Mouse (Mus musculus) liver, embryonic 12.5 days (tissue): ENCODE measurements around the gene Clec9a. TPM values are rescaled to one million over a fixed set of nuclear protein-coding genes. Genes with fewer than 3 reads are reported as not detected.

Experiments
- ATAC-seq: fragments of 200-750 bp; cut with Nextera tagmentation; 2 replicates; pipeline ENCODE4 v1.8.0; 2017; ENCODE audit warnings: moderate number of reproducible peaks, mild to moderate bottlenecking, moderate library complexity
- H3K27ac ChIP-seq: fragments of 300-500 bp; sonication (generic); 2 replicates; pipeline ENCODE4 v1.5.1; 2016; ENCODE audit warnings: mild to moderate bottlenecking
- H3K27me3 ChIP-seq: fragments of 300-500 bp; sonication (generic); replicated peaks from 2 replicates; pipeline ENCODE4 v1.6.1; 2016; ENCODE audit warnings: mild to moderate bottlenecking, moderate library complexity
- H3K36me3 ChIP-seq: fragments of 300-500 bp; sonication (generic); 2 replicates; pipeline ENCODE4 v1.6.1; 2016; ENCODE audit warnings: mild to moderate bottlenecking, moderate library complexity
- H3K4me1 ChIP-seq: fragments of 300-500 bp; sonication (generic); 2 replicates; pipeline ENCODE4 v1.6.1; 2016
- H3K4me2 ChIP-seq: fragments of 300-500 bp; sonication (generic); 2 replicates; pipeline ENCODE4 v1.6.1; 2016; ENCODE audit warnings: mild to moderate bottlenecking, moderate library complexity
- H3K4me3 ChIP-seq: fragments of 300-500 bp; sonication (generic); 2 replicates; pipeline ENCODE4 v1.5.1; 2016; ENCODE audit warnings: mild to moderate bottlenecking, moderate library complexity
- H3K9ac ChIP-seq: fragments of 300-500 bp; sonication (generic); 2 replicates; pipeline ENCODE4 v1.6.1; 2016; ENCODE audit warnings: mild to moderate bottlenecking, moderate library complexity
- H3K9me3 ChIP-seq: fragments of 300-500 bp; sonication (generic); replicated peaks from 2 replicates; pipeline ENCODE4 v1.6.1; 2016; ENCODE audit warnings: mild to moderate bottlenecking, moderate library complexity
- WGBS: fragments of 180-500 bp; shearing (Covaris S2); methylation state at CpG from one replicate; pipeline ENCODE4 v1.1.7; 2016; ENCODE audit not compliant: insufficient replicate concordance; 5-methylcytosine and 5-hydroxymethylcytosine counted together
- polyA plus RNA-seq: library from polyadenylated mRNA; unstranded; fragments of >200 nt; fragmentation: Nextera tagmentation; extraction: Ambion mirVana; gene quantifications from 2 replicates; pipeline ENCODE4 v1.2.1, GENCODE M21; 2016

The Clec9a gene
- polyA plus RNA-seq, result 0.29 and 0.39 TPM in 2 replicates

- Histone ChIP-seq H3K4me1 (no peaks in the 10 kb centered on the region), H3K9ac (no peak within 1 kb of the TSS), H3K9me3 (no peaks in the 10 kb centered on the region), H3K4me3 (no peak within 1 kb of the TSS), H3K27me3 (no peaks in the 10 kb centered on the region), H3K36me3 (no peaks in the 10 kb centered on the region), H3K27ac (no peak within 1 kb of the TSS), H3K4me2 (no peak within 1 kb of the TSS)
- 61% methylated on average over 2 of the region's 2 CpGs for whole genome bisulfite sequencing
- no peak for ATAC-seq
These were observed at the start of gene Clec9a for GRCm38 (mm10) chr6:129408562-129408961. Gene Clec9a (plus strand): TSS chr6:129408862.

- no peaks in the 10 kb centered on the region for H3K36me3 ChIP-seq
- H3K4me1 ChIP-seq, result no peaks in the 10 kb centered on the region
- WGBS, result 77% methylated on average over 2 of the region's 2 CpGs
- H3K9ac ChIP-seq, result no peak overlapping the region
- H3K4me2 ChIP-seq, result no peak overlapping the region
- no peak for ATAC-seq
- no peaks in the 10 kb centered on the region for H3K9me3 ChIP-seq
- no peak overlapping the region for H3K27ac ChIP-seq
- no peaks in the 10 kb centered on the region for H3K27me3 ChIP-seq
- H3K4me3 ChIP-seq, result no peak overlapping the region
These were observed 49.1 kb upstream of the Clec9a start for GRCm38 (mm10) chr6:129359515-129359914.

- WGBS, result 32% methylated on average over 1 of the region's 1 CpGs
- Histone ChIP-seq H3K27ac (no peak overlapping the region), H3K36me3 (no peaks in the 10 kb centered on the region), H3K4me1 (no peaks in the 10 kb centered on the region), H3K9ac (no peak overlapping the region), H3K4me2 (no peak overlapping the region), H3K4me3 (no peak overlapping the region), H3K9me3 (no peaks in the 10 kb centered on the region), H3K27me3 (no peaks in the 10 kb centered on the region)
- ATAC-seq, result no peak
These were observed 44.7 kb upstream of the Clec9a start for GRCm38 (mm10) chr6:129363942-129364341.

- peak; percentile 46; the same call in 1 of the 2 replicates for ATAC-seq
- no peaks in the 10 kb centered on the region for H3K9me3 ChIP-seq
- H3K36me3 ChIP-seq, result no peaks in the 10 kb centered on the region
These were observed 42.7 kb upstream of the Clec9a start for GRCm38 (mm10) chr6:129365959-129366359.

GRCm38 (mm10) chr6:129369374-129370132 lies 39.1 kb upstream of the Clec9a start:
- H3K4me3 ChIP-seq, result no peak overlapping the region
- H3K4me2 ChIP-seq, result no peak overlapping the region
- H3K36me3 ChIP-seq, result no peaks in the 10 kb centered on the region
- H3K27me3 ChIP-seq, result no peaks in the 10 kb centered on the region
- no peak overlapping the region for H3K9ac ChIP-seq
- 61% methylated on average over 7 of the region's 7 CpGs for WGBS
- ATAC-seq, result no peak
- no peaks in the 10 kb centered on the region for H3K4me1 ChIP-seq
- H3K9me3 ChIP-seq, result no peaks in the 10 kb centered on the region
- H3K27ac ChIP-seq, result no peak overlapping the region

More at GRCm38 (mm10) chr6:129365959-129366359, 42.7 kb upstream of the Clec9a start:
- H3K4me3 ChIP-seq, result no peak overlapping the region
- H3K27ac ChIP-seq, result no peak overlapping the region
- H3K9ac ChIP-seq, result no peak overlapping the region
- no peak overlapping the region for H3K4me2 ChIP-seq
- 17% methylated on average over 6 of the region's 6 CpGs for WGBS
- no peaks in the 10 kb centered on the region for H3K27me3 ChIP-seq
- H3K4me1 ChIP-seq, result no peaks in the 10 kb centered on the region

GRCm38 (mm10) chr6:129374937-129375471 lies 33.7 kb upstream of the Clec9a start:
- Histone ChIP-seq H3K27me3 (no peaks in the 10 kb centered on the region), H3K9ac (no peak overlapping the region), H3K27ac (no peak overlapping the region), H3K4me1 (no peaks in the 10 kb centered on the region), H3K4me2 (no peak overlapping the region), H3K9me3 (no peaks in the 10 kb centered on the region), H3K36me3 (no peaks in the 10 kb centered on the region), H3K4me3 (no peak overlapping the region)
- WGBS, result 21% methylated on average over 2 of the region's 2 CpGs
- no peak for ATAC-seq

GRCm38 (mm10) chr6:129380454-129380853 lies 28.2 kb upstream of the Clec9a start:
- no peaks in the 10 kb centered on the region for H3K9me3 ChIP-seq
- no peaks in the 10 kb centered on the region for H3K27me3 ChIP-seq
- 71% methylated on average over 4 of the region's 4 CpGs for WGBS
- no peak overlapping the region for H3K27ac ChIP-seq
- ATAC-seq, result no peak
- H3K36me3 ChIP-seq, result no peaks in the 10 kb centered on the region
- no peak overlapping the region for H3K9ac ChIP-seq
- no peak overlapping the region for H3K4me2 ChIP-seq
- H3K4me3 ChIP-seq, result no peak overlapping the region
- no peaks in the 10 kb centered on the region for H3K4me1 ChIP-seq

GRCm38 (mm10) chr6:129381736-129382135 lies 26.9 kb upstream of the Clec9a start:
- Histone ChIP-seq H3K9me3 (no peaks in the 10 kb centered on the region), H3K4me1 (no peaks in the 10 kb centered on the region), H3K4me3 (no peak overlapping the region), H3K9ac (no peak overlapping the region), H3K27ac (no peak overlapping the region), H3K36me3 (no peaks in the 10 kb centered on the region), H3K27me3 (no peaks in the 10 kb centered on the region), H3K4me2 (no peak overlapping the region)
- 48% methylated on average over 1 of the region's 1 CpGs for WGBS
- no peak; the same call in 1 of the 2 replicates for ATAC-seq

GRCm38 (mm10) chr6:129383466-129383865 lies 25.2 kb upstream of the Clec9a start:
- no peaks in the 10 kb centered on the region for H3K27me3 ChIP-seq
- WGBS, result 81% methylated on average over 3 of the region's 3 CpGs
- no peaks in the 10 kb centered on the region for H3K4me1 ChIP-seq
- no peak overlapping the region for H3K4me2 ChIP-seq
- H3K36me3 ChIP-seq, result no peaks in the 10 kb centered on the region
- no peak for ATAC-seq
- no peak overlapping the region for H3K27ac ChIP-seq
- H3K9me3 ChIP-seq, result no peaks in the 10 kb centered on the region
- no peak overlapping the region for H3K9ac ChIP-seq
- no peak overlapping the region for H3K4me3 ChIP-seq

- no peaks in the 10 kb centered on the region for H3K4me1 ChIP-seq
- 76% methylated on average over 4 of the region's 4 CpGs for WGBS
- no peak overlapping the region for H3K4me3 ChIP-seq
- H3K9me3 ChIP-seq, result no peaks in the 10 kb centered on the region
- no peak overlapping the region for H3K9ac ChIP-seq
- no peaks in the 10 kb centered on the region for H3K36me3 ChIP-seq
- no peak overlapping the region for H3K27ac ChIP-seq
- no peak for ATAC-seq
- H3K4me2 ChIP-seq, result no peak overlapping the region
- H3K27me3 ChIP-seq, result no peaks in the 10 kb centered on the region
These were observed 23.7 kb upstream of the Clec9a start for GRCm38 (mm10) chr6:129385000-129385399.

- ATAC-seq, result no peak
- Histone ChIP-seq H3K4me2 (no peak within 1 kb of the TSS), H3K9ac (no peak within 1 kb of the TSS), H3K4me3 (no peak within 1 kb of the TSS), H3K9me3 (no peaks in the 10 kb centered on the region), H3K4me1 (no peaks in the 10 kb centered on the region), H3K36me3 (no peaks in the 10 kb centered on the region), H3K27me3 (no peaks in the 10 kb centered on the region), H3K27ac (no peak within 1 kb of the TSS)
- 67% methylated on average over 2 of the region's 2 CpGs for WGBS
These were observed 22.9 kb upstream of the Clec9a start, which contains the start of gene Clec12b for GRCm38 (mm10) chr6:129385774-129386173. Gene Clec12b (minus strand): TSS chr6:129385874.

- Histone ChIP-seq H3K9ac (no peak overlapping the region), H3K9me3 (no peaks in the 10 kb centered on the region), H3K4me2 (no peak overlapping the region), H3K27ac (no peak overlapping the region), H3K4me3 (no peak overlapping the region), H3K27me3 (no peaks in the 10 kb centered on the region), H3K4me1 (no peaks in the 10 kb centered on the region), H3K36me3 (no peaks in the 10 kb centered on the region)
- no peak for ATAC-seq
- 11% methylated on average over 2 of the region's 2 CpGs for WGBS
These were observed 15.5 kb upstream of the Clec9a start for GRCm38 (mm10) chr6:129393087-129393720.
